Mouse (Mus musculus) right cerebral cortex, adult 18-20 months (tissue): Measurements from ENCODE around the gene Jag1.

Source experiments
- DNase-seq: peaks from one replicate; pipeline ENCODE4 v3.0.0; 2022; ENCODE audit warnings: mixed read lengths

The Jag1 gene

DNA sequence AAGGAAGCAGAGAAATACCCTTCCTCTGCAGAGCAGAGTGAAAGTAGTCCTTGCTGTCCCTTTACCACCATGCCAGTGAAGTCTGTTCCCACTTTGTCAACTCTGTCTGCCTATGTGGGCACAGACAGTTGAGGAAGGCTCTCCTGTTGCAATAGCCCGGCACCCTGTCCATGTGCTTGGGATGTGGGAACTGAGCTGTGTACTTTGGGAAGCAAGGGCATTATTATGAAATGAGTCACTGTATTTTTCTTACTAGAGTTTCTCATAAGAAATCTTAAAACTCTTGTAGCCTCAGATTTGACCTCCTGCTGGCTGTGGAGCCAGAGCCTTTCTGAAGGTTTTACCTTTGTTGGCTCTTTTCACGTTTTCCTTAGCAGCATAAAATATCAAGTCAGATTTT, 67.1 kb downstream of the Jag1 start:
- no peak for DNase-seq

DNA sequence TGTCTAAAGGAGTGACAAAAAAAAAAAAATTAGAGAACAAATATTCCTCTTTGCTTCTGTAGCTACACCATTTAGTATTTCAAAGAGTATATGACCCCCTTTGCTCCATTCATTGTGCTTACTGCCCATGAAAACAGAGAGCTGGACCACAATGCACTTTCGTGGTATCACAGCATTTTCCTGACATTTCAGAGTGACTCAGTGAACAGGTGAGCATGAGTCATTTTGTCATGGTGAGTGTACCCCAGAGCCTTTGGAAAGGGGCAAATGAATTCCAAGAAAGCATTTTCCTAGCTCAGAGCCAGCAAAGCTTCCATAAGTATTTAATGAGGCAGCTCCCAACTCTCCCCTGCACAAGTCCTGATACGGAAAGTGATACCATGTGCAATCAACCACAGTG, 72.3 kb downstream of the Jag1 start:
- DNase-seq: no peak
